Mouse (Mus musculus) myocyte (in vitro differentiated cells): Measurements from ENCODE around the gene C77080. TPM values are rescaled to one million over a fixed set of nuclear protein-coding genes. Genes with fewer than 3 reads are reported as not detected.

Source experiments
- H3K27me3 ChIP-seq: one replicate; pipeline ENCODE4 v1.6.1; 2011; ENCODE audit not compliant: control insufficient read depth, insufficient read depth, insufficient read length
- H3K36me3 ChIP-seq: one replicate; pipeline ENCODE4 v1.6.1; 2011; ENCODE audit not compliant: control insufficient read depth, insufficient read depth
- H3K4me2 ChIP-seq: one replicate; pipeline ENCODE4 v1.6.1; 2011; ENCODE audit warnings: low read depth, control low read depth
- H3K4me3 ChIP-seq: one replicate; pipeline ENCODE4 v1.5.1; 2011; ENCODE audit warnings: mild to moderate bottlenecking, control low read depth, moderate library complexity
- H3K79me2 ChIP-seq: one replicate; pipeline ENCODE4 v1.6.1; 2011; ENCODE audit not compliant: control insufficient read depth, insufficient read depth
- H3ac ChIP-seq: one replicate; pipeline ENCODE4 v1.6.1; 2011; ENCODE audit not compliant: control insufficient read depth, insufficient read length
- CEBPB ChIP-seq: IDR thresholded peaks from 2 replicates; pipeline ENCODE4 v1.6.1; 2011; ENCODE audit warnings: mild to moderate bottlenecking, moderate library complexity; ENCODE audit not compliant: poor library complexity, insufficient read depth, severe bottlenecking
- E2F4 ChIP-seq: IDR thresholded peaks from one replicate; pipeline ENCODE4 v1.6.1; 2011; ENCODE audit warnings: mild to moderate bottlenecking, control low read depth, moderate library complexity; ENCODE audit not compliant: insufficient read depth
- MAX ChIP-seq: IDR thresholded peaks from one replicate; pipeline ENCODE4 v1.6.1; 2011; ENCODE audit warnings: low read depth, mild to moderate bottlenecking, control low read depth
- MYOD1 ChIP-seq, 3 experiments: IDR thresholded peaks; one replicate each; pipeline ENCODE4 v1.6.1; 2011; ENCODE audit warnings: control low read depth in 2 of 3, low read depth in 2 of 3, mild to moderate bottlenecking in 2 of 3, moderate library complexity in 1 of 3; ENCODE audit not compliant: insufficient read length in 2 of 3, control insufficient read depth in 1 of 3
- MYOG ChIP-seq, 3 experiments: IDR thresholded peaks; one replicate each; pipeline ENCODE4 v1.6.1; 2011; ENCODE audit warnings: control low read depth in 2 of 3, low read depth in 2 of 3, mild to moderate bottlenecking in 2 of 3; ENCODE audit not compliant: insufficient read length in 2 of 3, control insufficient read depth in 1 of 3, insufficient read depth in 1 of 3
- POLR2A ChIP-seq: IDR thresholded peaks from one replicate; pipeline ENCODE4 v1.6.1; 2011; ENCODE audit warnings: low read depth, mild to moderate bottlenecking, control low read depth, moderate library complexity; ENCODE audit not compliant: insufficient read length
- POLR2AphosphoS2 ChIP-seq: IDR thresholded peaks from one replicate; pipeline ENCODE4 v1.6.1; 2011; ENCODE audit warnings: low read depth, control low read depth; ENCODE audit not compliant: insufficient read length
- REST ChIP-seq: IDR thresholded peaks from one replicate; pipeline ENCODE4 v1.6.1; 2011; ENCODE audit warnings: mild to moderate bottlenecking, control low read depth, moderate library complexity; ENCODE audit not compliant: insufficient read depth, insufficient read length
- SRF ChIP-seq: IDR thresholded peaks from one replicate; pipeline ENCODE4 v1.6.1; 2011; ENCODE audit warnings: low read depth; ENCODE audit not compliant: control insufficient read depth, insufficient read length
- TCF12 ChIP-seq: IDR thresholded peaks from one replicate; pipeline ENCODE4 v1.6.1; 2011; ENCODE audit warnings: mild to moderate bottlenecking, control low read depth; ENCODE audit not compliant: poor library complexity, insufficient read depth, severe bottlenecking
- TCF3 ChIP-seq: IDR thresholded peaks from one replicate; pipeline ENCODE4 v1.6.1; 2011; ENCODE audit warnings: low read depth, control low read depth; ENCODE audit not compliant: insufficient read length
- USF1 ChIP-seq: IDR thresholded peaks from one replicate; pipeline ENCODE4 v1.6.1; 2011; ENCODE audit warnings: low read depth, mild to moderate bottlenecking, control low read depth, moderate library complexity
- polyA plus RNA-seq: library from polyadenylated mRNA; unstranded; fragments of >200 nt; fragmentation: generic; extraction: Trizol; gene quantifications from one replicate; pipeline ENCODE4 v1.2.1, GENCODE M21; 2012; ENCODE audit warnings: missing spikeins

Gene C77080
- polyA plus RNA-seq, 1 experiment, result 25.4 TPM

GRCm38 (mm10) chr4:129289671-129290070, 28.5 kb upstream of the C77080 start:
- no peaks in the 10 kb centered on the region for H3K36me3 ChIP-seq
- no peak overlapping the region for H3K4me3 ChIP-seq
- peak overlapping the region; percentile 14 for H3K4me2 ChIP-seq
- H3ac ChIP-seq, result no peak overlapping the region
- H3K27me3 ChIP-seq, result no peaks in the 10 kb centered on the region
- no peak for TF ChIP-seq MAX
- no peak for TF ChIP-seq POLR2A
- TF ChIP-seq POLR2AphosphoS2, result no peak
- TF ChIP-seq USF1, result no peak
- no peak for TF ChIP-seq E2F4
- TF ChIP-seq SRF, result no peak
- TF ChIP-seq MYOG (IDR thresholded peaks at IDR 0.05; ENCODE audit: control insufficient read depth in 1 of 3, insufficient read depth in 1 of 3, insufficient read length in 2 of 3, low read depth in 2 of 3), result no peak
- no peak for TF ChIP-seq TCF3
- no peak for TF ChIP-seq REST
- TF ChIP-seq CEBPB, result no peak
- TF ChIP-seq TCF12, result no peak
- TF ChIP-seq MYOD1 (IDR thresholded peaks at IDR 0.05; ENCODE audit: control insufficient read depth in 1 of 3, insufficient read length in 2 of 3, low read depth in 2 of 3), result no peak
- H3K79me2 ChIP-seq, result peaks cover 64% of the 10 kb centered on the region

GRCm38 (mm10) chr4:129288067-129288466, 26.9 kb upstream of the C77080 start:
- H3K79me2 ChIP-seq, result peaks cover 50% of the 10 kb centered on the region
- no peaks in the 10 kb centered on the region for H3K27me3 ChIP-seq
- peak overlapping the region; percentile 48 for H3K4me3 ChIP-seq
- peak overlapping the region; percentile 47 for H3ac ChIP-seq
- no peak for TF ChIP-seq MAX
- TF ChIP-seq USF1, result peak; percentile 31
- peak; percentile 31 for TF ChIP-seq POLR2A
- TF ChIP-seq POLR2AphosphoS2, result no peak
- peak; percentile 75 for TF ChIP-seq TCF3
- no peak for TF ChIP-seq REST
- TF ChIP-seq TCF12, result peak; percentile 81
- TF ChIP-seq E2F4, result no peak
- TF ChIP-seq MYOG (IDR thresholded peaks at IDR 0.05; ENCODE audit: control insufficient read depth in 1 of 3, insufficient read depth in 1 of 3, insufficient read length in 2 of 3, low read depth in 2 of 3), result peak; percentile 86 to 98 (median 93)
- no peak for TF ChIP-seq CEBPB
- no peak for TF ChIP-seq SRF
- TF ChIP-seq MYOD1 (IDR thresholded peaks at IDR 0.05; ENCODE audit: control insufficient read depth in 1 of 3, insufficient read length in 2 of 3, low read depth in 2 of 3), result peak; percentile 83 to 95 (median 88)
- no peaks in the 10 kb centered on the region for H3K36me3 ChIP-seq
- H3K4me2 ChIP-seq, result peak overlapping the region; percentile 79

GRCm38 (mm10) chr4:129287472-129287981, 26.3 kb upstream of the C77080 start, which contains the start of gene Sync:
Gene Sync, plus strand, starts transcription at chr4:129287617.
- H3K4me2 ChIP-seq, result peak within 1 kb of the TSS; percentile 98
- peak; percentile 48 for TF ChIP-seq TCF12
- TF ChIP-seq TCF3, result peak; percentile 63
- TF ChIP-seq MYOG (IDR thresholded peaks at IDR 0.05; ENCODE audit: control insufficient read depth in 1 of 3, insufficient read depth in 1 of 3, insufficient read length in 2 of 3, low read depth in 2 of 3), result peak in 2 of 3 experiments; percentile 64 to 88
- TF ChIP-seq E2F4, result no peak
- peak in 2 of 3 experiments; percentile 60 to 86 for TF ChIP-seq MYOD1 (IDR thresholded peaks at IDR 0.05; ENCODE audit: control insufficient read depth in 1 of 3, insufficient read length in 2 of 3, low read depth in 2 of 3)
- peak; percentile 76 for TF ChIP-seq POLR2A
- no peak for TF ChIP-seq POLR2AphosphoS2
- H3K27me3 ChIP-seq, result no peaks in the 10 kb centered on the region
- peak within 1 kb of the TSS; percentile 48 for H3K4me3 ChIP-seq
- no peaks in the 10 kb centered on the region for H3K36me3 ChIP-seq
- H3ac ChIP-seq, result peak within 1 kb of the TSS; percentile 47
- peaks cover 44% of the 10 kb centered on the region for H3K79me2 ChIP-seq

- H3K27me3 ChIP-seq, result no peaks in the 10 kb centered on the region
- peak overlapping the region; percentile 48 for H3K4me3 ChIP-seq
- H3K79me2 ChIP-seq, result peaks cover 38% of the 10 kb centered on the region
- H3ac ChIP-seq, result peak overlapping the region; percentile 47
- peak overlapping the region; percentile 98 for H3K4me2 ChIP-seq
- TF ChIP-seq TCF3, result peak; percentile 85
- TF ChIP-seq MAX, result no peak
- TF ChIP-seq REST, result no peak
- TF ChIP-seq CEBPB, result no peak
- TF ChIP-seq E2F4, result no peak
- peak; percentile 83 for TF ChIP-seq TCF12
- no peak for TF ChIP-seq POLR2A
- TF ChIP-seq MYOD1 (IDR thresholded peaks at IDR 0.05; ENCODE audit: control insufficient read depth in 1 of 3, insufficient read length in 2 of 3, low read depth in 2 of 3), result peak in 2 of 3 experiments; percentile 92 to 99
- TF ChIP-seq SRF, result no peak
- peak; percentile 25 for TF ChIP-seq POLR2AphosphoS2
- TF ChIP-seq USF1, result no peak
- TF ChIP-seq MYOG (IDR thresholded peaks at IDR 0.05; ENCODE audit: control insufficient read depth in 1 of 3, insufficient read depth in 1 of 3, insufficient read length in 2 of 3, low read depth in 2 of 3), result peak; percentile 90 to 96 (median 95)
- H3K36me3 ChIP-seq, result no peaks in the 10 kb centered on the region
Measured at GRCm38 (mm10) chr4:129286683-129287471, 25.7 kb upstream of the C77080 start.
